Mouse (Mus musculus) heart, postnatal 25 days (tissue): Measurements from ENCODE around the gene Zfp180. TPM values are rescaled to one million over a fixed set of nuclear protein-coding genes. Genes with fewer than 3 reads are reported as not detected.
A peak's percentile ranks its signal among the peaks of the same experiment; 100 is the strongest.
"Not testable (repeated sequence)": the region's sequence is repeated elsewhere in the genome, so short reads cannot be mapped to it uniquely, and the experiment has no call there.

Experiments used
- DNase-seq: peaks from one replicate; pipeline ENCODE4 v3.0.0; 2022; ENCODE audit warnings: low spot score
- intact Hi-C: fragments of 180-260 bp; cut with DNase I; formaldehyde crosslinking; loops from one replicate; pipeline ENCODE4 v1.15.1; 2025
- total RNA-seq, 2 experiments: library from RNA; stranded (reverse); gene quantifications; 2 replicates each; pipeline ENCODE4 v1.2.3; 2021

Gene Zfp180
- 10 to 100 TPM; 12.6 to 13.5 TPM for total RNA-seq

DNA sequence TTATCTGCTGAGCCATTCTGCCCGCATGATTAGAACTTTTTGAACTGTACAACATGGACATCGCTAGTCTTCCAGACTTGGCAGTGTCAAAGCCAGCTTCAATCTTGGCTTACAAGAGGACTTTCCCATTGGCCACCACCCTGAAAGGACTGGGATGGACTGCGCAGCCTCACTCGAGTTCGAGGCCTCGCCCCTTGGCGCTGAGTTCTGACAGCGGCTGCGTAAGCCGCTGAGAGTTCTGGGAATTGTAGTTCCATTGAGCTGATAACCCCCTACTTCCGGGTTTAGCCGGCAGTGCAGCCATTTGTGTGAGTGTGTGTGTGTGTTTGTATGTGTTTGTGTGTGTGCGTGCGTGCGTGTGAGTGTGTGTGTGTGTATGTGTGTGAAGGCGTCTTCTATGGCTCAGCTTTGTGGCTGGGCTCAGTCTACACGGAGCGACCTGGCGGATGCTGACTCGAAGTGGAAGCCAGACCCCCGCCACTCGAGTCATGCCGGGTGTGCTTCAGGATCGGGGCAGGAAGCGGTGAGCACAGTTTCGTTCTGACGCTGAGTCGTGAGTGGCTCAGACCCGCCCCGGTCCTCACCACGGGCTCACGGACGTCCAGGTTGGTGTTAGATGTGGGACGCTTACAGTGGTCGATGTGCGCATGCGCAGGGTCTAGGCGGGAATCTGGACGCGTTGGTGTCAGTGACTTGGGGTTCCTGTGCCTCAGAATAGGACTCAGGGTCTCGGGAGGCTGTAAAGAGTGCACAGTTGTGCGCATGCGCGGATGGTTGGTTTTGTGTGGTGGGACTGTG, at the start of gene Zfp180:
TSS of gene Zfp180 (plus strand) at position 291 of the 798 bp plus-strand sequence.
- intact Hi-C loops = loop anchor here (2.0 to 5.0 kb wide), 5 partner anchors 23 to 235 kb away; partner anchors contain the start of genes Zfp108, Zfp235 and Zfp94
- DNase-seq = peak; percentile 95

DNA sequence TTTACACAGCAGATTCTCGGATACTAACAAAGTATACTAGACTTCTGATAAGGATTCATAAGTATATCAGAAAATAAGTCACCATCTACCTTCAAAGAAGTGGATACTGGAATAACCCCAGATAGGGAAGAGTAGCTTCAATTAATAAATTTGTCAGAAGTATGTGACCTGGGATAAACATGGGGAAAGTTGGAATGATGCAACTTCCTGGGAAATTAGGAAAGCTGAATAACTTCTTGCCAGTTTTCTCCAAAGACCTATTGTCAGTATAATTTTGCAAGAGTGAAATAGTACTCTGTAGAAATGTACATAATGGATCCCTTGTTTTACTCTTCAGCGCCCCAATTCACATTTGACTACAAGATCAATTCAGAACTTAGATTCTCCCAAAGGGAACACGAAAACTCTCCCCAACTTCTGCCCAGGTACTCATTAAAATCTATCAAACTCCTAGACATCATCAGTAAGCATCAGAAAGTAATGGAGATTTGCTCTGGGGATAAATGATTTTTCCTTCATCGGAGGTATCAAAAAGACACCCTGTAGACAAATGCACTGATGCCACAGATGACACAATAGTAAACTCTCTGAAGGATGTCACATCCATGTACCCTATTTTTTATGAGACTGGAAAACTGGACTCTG, 28.9 kb upstream of the Zfp180 start, which contains the start of gene Vmn1r183:
TSS of gene Vmn1r183 (plus strand) at position 595 of the 645 bp plus-strand sequence.
- intact Hi-C loops = no loop called here

DNA sequence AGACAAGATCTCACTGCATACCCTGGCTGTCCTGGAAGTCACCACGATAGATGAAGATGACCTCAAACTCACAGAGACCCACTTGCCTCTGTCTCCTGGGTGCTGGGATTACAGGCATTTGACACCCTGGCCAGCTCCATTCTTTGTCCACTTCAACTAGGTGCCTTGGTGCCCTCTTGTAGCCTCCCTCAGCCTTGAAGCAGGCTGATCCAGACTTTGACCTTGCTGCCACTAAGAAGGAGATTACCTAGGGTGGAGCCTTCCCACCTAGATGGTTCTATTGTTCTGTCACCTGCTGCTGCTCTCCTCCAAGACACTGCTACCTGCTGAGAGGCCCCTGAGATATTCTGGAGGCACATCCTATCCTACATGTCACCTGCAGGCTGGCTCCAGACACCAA, 7.3 kb upstream of the Zfp180 start:
- DNase-seq, intact Hi-C loops: not testable (repeated sequence)

More for the DNA sequence above, 28.9 kb upstream of the Zfp180 start, which contains the start of gene Vmn1r183:
- no peak for DNase-seq

DNA sequence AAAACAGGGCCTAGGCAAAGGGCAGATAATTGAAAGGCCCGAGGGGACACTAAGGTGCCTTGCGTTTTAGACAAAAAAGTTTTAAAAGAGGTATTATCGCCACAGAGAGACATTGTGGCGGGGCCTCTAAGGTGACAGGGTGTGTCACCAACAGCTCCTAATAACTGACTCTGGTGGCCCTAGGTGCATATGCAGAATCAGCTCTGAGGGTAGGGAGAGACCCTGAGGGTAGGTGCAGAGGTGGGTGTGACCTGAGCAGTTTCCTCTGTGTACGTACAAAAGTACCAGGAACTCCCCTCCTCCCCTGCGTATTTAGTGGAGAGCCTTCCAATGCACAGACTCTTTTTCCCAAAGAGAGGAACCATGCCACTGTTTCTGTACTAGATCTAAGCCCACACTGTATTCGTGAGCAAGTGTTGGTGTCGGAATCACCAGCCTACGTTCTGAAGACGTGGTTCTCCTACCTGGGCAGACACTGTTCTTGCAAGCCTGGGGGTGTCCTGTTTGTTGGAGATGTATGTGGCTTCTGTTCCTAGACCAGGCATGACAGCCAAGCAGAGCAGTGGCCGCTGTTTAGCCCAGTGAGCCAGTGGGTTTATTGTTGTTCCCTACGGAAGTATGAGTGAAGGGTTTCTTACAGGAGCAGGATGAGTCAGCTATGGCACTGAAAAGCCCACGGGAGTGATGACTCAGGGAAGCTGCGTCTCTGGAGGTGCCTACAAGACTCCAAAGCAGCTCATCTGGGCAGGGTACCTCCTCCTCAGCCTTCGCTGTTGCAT, 922 bp downstream of the Zfp180 start:
- intact Hi-C loops = loop anchor here (2.0 to 5.0 kb wide), 4 partner anchors 22 to 235 kb away; partner anchors contain the start of genes Zfp235 and Zfp94
- no peak for DNase-seq

DNA sequence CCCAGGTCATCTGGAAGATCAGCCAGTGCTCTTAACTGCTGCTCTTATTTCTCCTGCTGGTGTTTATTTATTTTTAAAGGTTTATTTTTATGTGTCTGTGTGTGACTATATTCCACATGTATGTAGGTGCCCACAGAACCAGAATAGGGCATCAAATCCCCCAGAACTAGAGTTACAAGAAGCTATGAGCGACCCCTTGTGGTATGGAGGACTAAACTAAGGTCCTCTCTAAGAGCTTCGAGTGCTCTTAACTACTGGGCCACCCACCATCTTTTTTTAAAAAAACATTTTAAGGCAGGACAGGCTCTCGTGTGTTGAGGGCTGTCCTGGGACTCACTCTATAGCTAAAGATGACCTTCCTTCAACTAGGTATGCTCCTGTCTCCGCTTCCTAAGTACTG, 5.1 kb downstream of the Zfp180 start:
- intact Hi-C loops = no loop called here

DNA sequence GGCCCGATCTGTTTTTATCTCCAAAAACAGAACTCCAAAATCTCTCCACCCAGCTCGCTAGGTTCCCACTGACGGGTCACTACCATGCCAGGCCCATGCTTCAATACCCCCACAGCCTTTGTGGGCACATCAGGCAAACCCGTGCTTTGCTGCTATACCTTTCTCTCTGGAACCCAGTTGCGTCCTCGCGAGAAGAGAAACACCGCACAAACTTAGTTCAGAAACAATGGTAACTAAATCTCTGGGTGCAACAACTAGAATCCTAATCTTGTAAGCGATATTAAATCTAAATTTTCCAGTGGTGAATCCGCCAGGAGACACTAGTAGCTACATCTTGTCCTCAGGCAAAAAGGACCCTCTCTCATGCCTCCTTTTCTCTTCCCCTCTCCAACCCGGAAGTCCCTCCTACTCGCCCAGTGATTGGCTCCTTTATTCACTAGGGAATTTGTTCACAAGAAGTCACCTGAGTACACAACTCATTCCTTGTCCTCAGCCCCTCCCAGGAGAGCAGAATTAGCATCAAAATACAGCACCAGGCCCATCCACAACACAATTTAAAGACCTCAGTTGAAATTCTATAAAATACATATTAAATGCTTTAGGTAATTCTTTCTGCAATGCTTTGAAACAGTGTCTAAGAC, 5.9 kb downstream of the Zfp180 start:
- DNase-seq = no peak
- intact Hi-C loops = no loop called here

More for the DNA sequence above, 5.1 kb downstream of the Zfp180 start:
- no peak for DNase-seq

DNA sequence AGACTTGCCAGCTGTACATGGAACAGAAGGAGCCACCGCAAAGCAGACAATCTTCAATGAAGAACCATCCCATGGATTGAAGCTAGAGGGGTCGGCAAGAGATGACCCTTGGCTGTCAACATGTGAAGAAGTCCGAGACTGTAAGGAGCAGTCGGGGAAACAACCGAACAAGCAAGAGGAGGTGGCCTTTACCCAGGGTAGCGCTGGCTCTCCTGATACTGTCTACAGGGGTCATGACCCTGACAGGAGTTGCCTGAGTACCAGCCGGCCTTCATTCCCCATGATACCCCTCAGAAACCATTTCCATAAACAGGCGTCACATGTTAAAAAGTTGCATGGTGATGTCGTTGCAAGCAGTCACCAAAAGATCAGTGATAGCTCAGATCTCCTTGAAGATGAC, 22.7 kb downstream of the Zfp180 start:
- no peak for DNase-seq
- intact Hi-C loops = loop anchor here (2.0 kb wide), 1 partner anchor 22 kb away; no protein-coding TSS in a partner anchor

DNA sequence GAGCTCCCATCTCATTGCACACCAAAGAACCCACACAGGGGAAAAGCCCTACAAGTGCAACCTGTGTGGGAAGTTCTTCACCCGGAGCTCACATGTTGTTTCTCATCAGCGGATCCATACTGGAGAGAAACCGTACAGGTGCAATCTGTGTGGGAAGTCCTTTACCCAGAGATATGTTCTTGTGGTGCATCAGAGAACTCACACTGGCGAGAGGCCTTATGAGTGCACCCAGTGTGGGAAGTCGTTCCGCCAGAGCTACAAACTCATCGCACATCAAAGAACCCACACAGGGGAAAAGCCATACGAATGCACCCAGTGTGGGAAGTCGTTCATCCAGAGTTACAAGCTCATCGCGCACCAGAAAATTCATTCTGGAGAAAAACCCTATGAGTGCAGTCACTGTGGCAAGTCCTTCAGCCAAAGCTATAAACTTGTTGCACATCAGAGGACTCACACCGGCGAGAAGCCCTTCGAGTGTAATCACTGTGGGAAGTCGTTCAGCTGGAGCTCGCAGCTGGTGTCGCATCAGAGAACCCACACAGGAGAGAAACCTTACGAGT, 23.5 kb downstream of the Zfp180 start:
- DNase-seq = no peak
- intact Hi-C loops = loop anchor here (2.0 kb wide), 1 partner anchor 22 kb away; no protein-coding TSS in a partner anchor

DNA sequence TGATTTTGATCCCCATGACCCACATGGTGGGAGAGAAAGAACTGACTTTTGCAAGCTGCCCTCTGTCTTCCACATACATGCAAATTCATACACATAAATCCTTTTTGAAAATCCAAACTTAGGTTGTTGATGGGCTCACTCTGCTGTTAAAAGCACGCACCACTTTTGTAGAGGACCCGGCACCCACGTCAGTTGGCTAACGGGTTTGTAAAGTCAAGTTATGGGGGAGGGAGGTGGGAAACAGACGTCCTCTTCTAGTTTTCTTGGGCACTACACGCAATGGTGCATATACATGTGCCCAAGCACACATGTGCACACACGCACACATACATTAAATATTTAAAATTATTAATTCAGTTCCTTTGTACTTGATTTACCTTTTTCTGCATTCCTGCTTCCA, 29.1 kb downstream of the Zfp180 start:
- DNase-seq = no peak
- intact Hi-C loops = loop anchor here (5.0 kb wide), 2 partner anchors 96 to 156 kb away; no protein-coding TSS in a partner anchor

DNA sequence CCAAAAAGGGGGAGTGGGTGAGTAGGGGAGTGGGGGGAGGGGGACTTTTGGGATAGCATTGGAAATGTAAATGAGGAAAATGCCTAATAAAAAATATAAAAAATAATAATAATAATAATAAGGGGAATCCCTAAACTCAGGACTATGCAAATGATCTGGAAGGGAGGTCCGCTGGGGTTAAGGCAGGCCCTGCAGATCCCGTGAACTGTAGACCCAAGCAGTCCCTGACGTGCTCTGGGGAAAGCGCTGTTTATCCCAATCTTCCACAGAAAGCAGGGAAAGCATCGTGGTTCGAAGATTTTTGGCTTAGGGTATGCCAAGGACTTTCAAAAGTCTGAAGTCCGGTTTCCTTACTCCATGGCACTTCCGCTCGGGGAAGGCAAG, 30.0 kb downstream of the Zfp180 start:
- no peak for DNase-seq
- intact Hi-C loops = loop anchor here (5.0 kb wide), 2 partner anchors 96 to 156 kb away; no protein-coding TSS in a partner anchor

DNA sequence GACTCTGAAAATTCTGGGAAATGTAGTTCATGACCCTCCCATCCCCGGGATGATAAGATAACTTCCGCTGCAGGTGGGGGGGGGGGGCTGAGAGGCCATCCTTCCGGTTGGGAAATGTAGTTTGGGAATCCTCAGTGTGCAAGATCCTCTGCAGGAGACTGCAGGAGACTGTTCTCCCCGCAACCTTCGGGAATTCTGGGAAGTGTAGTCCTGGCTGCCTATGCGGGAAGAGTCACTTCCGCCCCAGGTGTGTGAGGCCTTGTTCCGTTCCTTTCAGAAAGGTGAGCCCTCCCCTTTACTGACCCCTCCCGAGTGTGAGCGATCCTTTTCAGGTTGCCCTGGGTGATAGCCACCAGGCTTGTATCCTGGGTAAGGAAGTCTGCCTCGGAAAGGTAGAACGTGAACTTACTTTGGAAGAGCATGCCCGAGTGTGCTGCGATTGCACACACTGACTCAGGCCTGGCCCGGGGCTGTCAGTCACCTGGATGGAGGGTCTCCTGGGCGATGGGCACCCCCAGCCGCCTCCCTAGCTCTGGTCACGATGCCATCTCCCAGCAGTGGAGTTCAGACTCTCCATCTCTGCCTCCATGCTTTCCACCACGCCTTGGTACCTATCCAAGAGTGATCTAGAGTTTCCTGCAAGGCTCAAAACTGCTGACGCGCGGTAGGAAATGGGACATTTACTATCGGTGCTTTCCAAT, 30.6 kb downstream of the Zfp180 start, which contains the start of gene Zfp112:
TSS of gene Zfp112 (plus strand) at position 159 of the 701 bp plus-strand sequence.
- peak; percentile 59 for DNase-seq
- intact Hi-C loops = loop anchor here (5.0 kb wide), 2 partner anchors 95 to 155 kb away; no protein-coding TSS in a partner anchor

DNA sequence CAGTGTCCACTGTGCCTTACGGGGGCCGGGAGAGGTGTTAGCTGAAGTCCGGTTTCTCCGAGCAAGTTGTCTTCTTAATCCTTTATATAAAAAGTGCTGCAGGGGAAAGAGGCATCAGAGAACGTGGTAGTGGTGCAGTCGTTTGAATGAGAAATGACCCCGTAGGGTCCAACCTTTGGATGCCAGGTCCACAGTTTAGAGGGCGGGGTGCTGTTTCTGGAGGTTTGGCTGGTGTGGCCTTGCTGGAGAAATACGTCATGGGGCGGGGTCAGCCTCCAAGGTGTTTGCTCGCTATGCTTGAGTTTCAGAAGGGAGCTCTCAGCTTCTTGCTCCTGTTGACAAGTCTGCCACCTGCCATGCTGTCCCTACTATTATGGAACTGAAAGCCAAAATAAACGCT, 31.3 kb downstream of the Zfp180 start:
- no peak for DNase-seq
- intact Hi-C loops = loop anchor here (1.0 to 5.0 kb wide), 3 partner anchors 20 to 154 kb away; no protein-coding TSS in a partner anchor

DNA sequence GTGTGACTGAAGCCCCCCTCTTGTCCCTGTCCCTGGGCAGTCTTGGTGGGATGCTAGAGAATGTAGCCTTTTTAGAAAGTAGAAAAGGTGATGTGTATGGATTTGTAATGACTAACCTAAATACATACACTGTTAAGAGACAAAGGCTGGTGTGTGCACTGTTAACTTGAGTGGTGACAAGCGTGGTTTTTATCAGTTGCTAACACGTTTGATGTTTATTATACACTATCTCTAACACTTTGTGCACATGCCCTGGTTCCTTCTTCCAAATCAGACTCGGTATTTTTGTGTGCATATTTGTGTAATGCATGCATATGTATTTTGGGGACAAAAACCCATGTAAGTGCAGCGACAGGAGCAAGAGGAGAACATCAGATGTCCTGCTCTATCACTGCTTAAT, 34.9 kb downstream of the Zfp180 start:
- DNase-seq = no peak
- intact Hi-C loops = loop anchor here (5.0 kb wide), 1 partner anchor 34 kb away; the partner anchor contains the start of gene Zfp180

DNA sequence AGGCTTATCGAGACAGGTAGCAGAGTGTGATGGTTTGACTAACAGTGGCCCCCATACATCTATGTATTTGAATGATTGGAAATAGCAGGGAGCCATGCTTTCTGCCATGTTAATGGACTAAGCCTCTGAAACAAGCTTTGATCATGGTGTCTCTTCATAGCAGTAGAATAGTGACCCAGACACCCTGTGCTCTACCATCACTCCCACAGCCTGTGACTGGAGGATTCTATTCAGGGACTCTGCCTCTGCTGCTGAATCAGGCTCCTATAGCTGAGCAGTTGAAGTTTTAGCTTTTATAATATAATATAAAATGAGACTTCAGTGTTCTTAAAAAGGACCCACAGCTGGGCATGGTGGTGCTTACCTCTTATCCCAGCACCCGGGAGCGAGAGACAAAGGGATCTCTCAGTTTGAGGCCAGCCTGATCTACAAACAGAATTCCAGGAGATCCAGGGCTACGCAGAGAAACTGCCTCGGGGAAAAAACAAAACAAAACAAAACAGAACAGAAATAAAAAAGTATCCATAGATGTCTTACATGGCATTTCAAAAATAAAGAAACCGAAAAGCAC, 51.8 kb downstream of the Zfp180 start:
- intact Hi-C loops = loop anchor here (1.0 to 5.0 kb wide), 5 partner anchors 20 to 184 kb away; partner anchors contain the start of genes Zfp180 and Zfp94
- no peak for DNase-seq

DNA sequence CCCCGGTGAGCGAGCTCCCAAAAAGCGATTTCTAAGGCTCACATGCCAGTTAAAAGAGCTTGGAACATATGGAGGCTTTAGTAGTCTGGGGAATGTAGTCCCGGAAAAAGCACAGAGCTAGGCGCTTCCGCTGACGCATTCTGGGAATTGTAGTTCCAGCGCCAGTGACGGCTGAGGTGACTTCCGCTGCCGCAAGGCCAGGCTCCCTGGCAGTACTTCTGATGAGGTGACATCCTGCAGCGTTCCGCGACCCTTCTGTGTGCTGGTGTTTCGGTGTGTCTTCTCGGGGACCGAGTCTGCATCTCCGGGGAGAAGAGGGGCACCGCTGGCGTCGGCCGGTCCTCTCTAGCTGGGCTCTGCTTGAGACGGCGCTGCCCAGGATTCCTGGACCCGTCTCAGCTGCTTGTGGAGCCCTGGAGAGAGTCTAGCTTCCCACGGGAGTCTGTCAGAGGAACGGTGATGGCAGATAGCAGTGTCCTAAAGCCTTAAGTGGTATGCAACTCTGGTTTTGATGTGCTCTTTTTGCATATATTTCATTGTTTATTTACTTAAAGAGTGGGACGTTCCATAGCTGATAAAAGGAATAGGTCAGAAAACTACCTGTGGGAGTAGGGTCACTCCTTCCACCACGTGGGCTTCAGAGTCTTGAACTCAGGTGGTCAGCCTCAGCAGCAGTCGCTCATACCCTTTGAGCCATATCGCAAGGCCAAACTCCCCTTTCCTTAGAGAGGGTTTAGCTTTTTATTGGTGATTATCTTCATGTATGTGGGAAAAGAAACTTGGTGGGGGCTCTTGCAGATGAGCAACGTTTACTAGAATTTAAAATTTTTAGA, 52.5 kb downstream of the Zfp180 start, which contains the start of gene Zfp235:
TSS of gene Zfp235 (plus strand) at position 174 of the 833 bp plus-strand sequence.
- DNase-seq = peak; percentile 78
- intact Hi-C loops = loop anchor here (1.0 to 5.0 kb wide), 6 partner anchors 21 to 183 kb away; partner anchors contain the start of genes Zfp108, Zfp180 and Zfp94

DNA sequence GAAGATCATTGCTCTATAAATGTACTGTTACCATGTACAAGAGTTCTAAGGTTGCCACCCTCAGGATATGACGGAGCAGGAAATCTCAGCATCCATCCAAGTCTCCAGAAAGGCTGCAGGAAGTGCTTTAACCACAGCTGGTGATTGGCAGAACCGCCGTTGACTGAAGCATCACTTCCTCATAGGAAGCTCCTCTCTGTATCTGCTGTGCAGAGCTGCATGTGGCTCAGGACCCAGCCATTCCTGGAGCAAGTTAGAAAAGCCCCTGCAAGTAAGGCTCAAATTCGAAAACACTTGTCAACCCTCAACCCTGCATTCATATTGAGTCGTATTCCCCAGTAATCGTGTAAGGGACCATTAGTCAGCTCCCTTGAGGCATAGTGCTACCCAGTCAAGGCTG, 60.8 kb downstream of the Zfp180 start:
- intact Hi-C loops = no loop called here
- DNase-seq = no peak

DNA sequence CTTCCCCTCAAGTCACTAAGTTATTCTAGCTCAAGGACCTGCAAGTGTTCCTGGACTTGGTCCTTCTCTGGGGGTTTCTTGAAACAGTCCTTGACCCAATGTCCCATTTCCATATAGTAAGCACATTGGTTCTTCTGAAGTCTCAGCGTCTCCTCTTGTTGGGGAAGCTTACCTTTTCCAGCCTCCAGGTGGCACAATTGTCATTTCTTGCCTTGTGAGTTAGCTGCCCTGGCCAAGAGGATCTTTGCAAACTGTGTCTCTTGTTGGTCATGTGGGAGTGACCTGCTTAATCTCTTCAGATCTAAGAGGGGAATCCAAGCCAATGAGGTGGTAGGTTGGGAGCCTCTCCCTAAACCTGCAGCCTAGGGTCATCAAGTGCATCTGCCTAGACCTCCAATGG, 71.5 kb downstream of the Zfp180 start:
- intact Hi-C loops = no loop called here
- DNase-seq = no peak
